Mouse (Mus musculus): Measurements from ENCODE around the gene Grm4. TPM values are rescaled to one million over a fixed set of nuclear protein-coding genes. Genes with fewer than 3 reads are reported as not detected.

Grm4 gene
- total and polyA plus RNA-seq, 2 experiments from 2014 or later = 10.1 to 34.3 TPM

GRCm38 (mm10) chr17:27508002-27508401 is 13.2 kb downstream of the Grm4 start:
- Histone ChIP-seq H3K4me3 (ENCODE audit: low read length) (no peak overlapping the region), H3K36me3 (ENCODE audit: insufficient read depth, low read length) (no peaks in the 10 kb centered on the region), H3K9ac (replicated peaks; ENCODE audit: low read length) (no peak overlapping the region), H3K9me3 (ENCODE audit: low read length) (no peaks in the 10 kb centered on the region), H3K4me1 (ENCODE audit: insufficient read depth, low read length) (peaks cover 3% of the 10 kb centered on the region; the same call in 1 of the 2 replicates), H3K4me2 (ENCODE audit: low read depth, low read length) (no peak overlapping the region), H3K27me3 (ENCODE audit: insufficient read depth, low read length) (no peaks in the 10 kb centered on the region; the same call in 1 of the 2 replicates), H3K27ac (no peak overlapping the region)
- WGBS = 49% methylated on average over 12 of the region's 12 CpGs
- TF ChIP-seq CTCF (IDR thresholded peaks at IDR 0.05; ENCODE audit: low read depth) = no peak
- DNase-seq (ENCODE audit: low spot score) (no peak), ATAC-seq (no peak)

GRCm38 (mm10) chr17:27507591-27507945 is 13.6 kb downstream of the Grm4 start:
- TF ChIP-seq CTCF (IDR thresholded peaks at IDR 0.05; ENCODE audit: low read depth) = no peak
- no peaks in the 10 kb centered on the region; the same call in 1 of the 2 replicates for H3K27me3 ChIP-seq (ENCODE audit: insufficient read depth, low read length)
- H3K9me3 ChIP-seq (ENCODE audit: low read length) = no peaks in the 10 kb centered on the region
- no peak overlapping the region for H3K27ac ChIP-seq
- no peak overlapping the region for H3K9ac ChIP-seq (replicated peaks; ENCODE audit: low read length)
- no peak overlapping the region for H3K4me2 ChIP-seq (ENCODE audit: low read depth, low read length)
- DNase-seq (ENCODE audit: low spot score) (no peak), ATAC-seq (no peak)
- H3K4me3 ChIP-seq (ENCODE audit: low read length) = no peak overlapping the region
- H3K4me1 ChIP-seq (ENCODE audit: insufficient read depth, low read length) = peaks cover 3% of the 10 kb centered on the region; the same call in 1 of the 2 replicates
- H3K36me3 ChIP-seq (ENCODE audit: insufficient read depth, low read length) = no peaks in the 10 kb centered on the region
- whole genome bisulfite sequencing = 85% methylated on average over 7 of the region's 7 CpGs

- Histone ChIP-seq H3K36me3 (ENCODE audit: insufficient read depth, low read length) (no peaks in the 10 kb centered on the region), H3K27ac (no peak overlapping the region), H3K4me3 (ENCODE audit: low read length) (no peak overlapping the region), H3K4me1 (ENCODE audit: insufficient read depth, low read length) (peaks cover under 1% of the 10 kb centered on the region; the same call in 1 of the 2 replicates), H3K27me3 (ENCODE audit: insufficient read depth, low read length) (no peaks in the 10 kb centered on the region; the same call in 1 of the 2 replicates), H3K9me3 (ENCODE audit: low read length) (no peaks in the 10 kb centered on the region), H3K4me2 (ENCODE audit: low read depth, low read length) (no peak overlapping the region), H3K9ac (replicated peaks; ENCODE audit: low read length) (no peak overlapping the region)
- 87% methylated on average over 7 of the region's 7 CpGs for WGBS
- ATAC-seq = no peak
- no peak for TF ChIP-seq CTCF (IDR thresholded peaks at IDR 0.05; ENCODE audit: low read depth)
- DNase-seq (ENCODE audit: low spot score) = no peak
Measured at GRCm38 (mm10) chr17:27506871-27507590, 14.2 kb downstream of the Grm4 start.

DNA sequence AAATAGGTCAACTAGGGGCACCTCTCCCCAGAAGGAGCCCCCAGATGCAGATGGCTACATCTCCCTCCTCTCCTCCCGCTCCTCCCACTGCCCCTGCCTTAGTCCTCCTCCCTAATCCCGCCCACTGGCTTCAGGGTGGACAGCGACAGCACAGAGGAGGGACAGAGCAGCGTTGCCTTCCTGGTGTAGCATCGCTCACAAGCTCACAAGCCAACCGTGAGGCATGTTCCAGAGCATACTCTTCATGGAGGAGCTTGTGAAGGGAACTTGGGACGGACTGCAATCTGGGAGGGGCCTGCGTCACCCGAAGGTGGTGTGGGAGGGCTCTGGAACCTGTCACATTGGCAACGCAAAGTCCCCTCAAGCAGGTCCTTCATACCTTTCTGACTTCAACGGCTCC is 14.8 kb downstream of the Grm4 start:
- no peak for TF ChIP-seq CTCF (IDR thresholded peaks at IDR 0.05; ENCODE audit: low read depth)
- 49% methylated on average over 11 of the region's 11 CpGs for WGBS
- Histone ChIP-seq H3K4me2 (ENCODE audit: low read depth, low read length) (no peak overlapping the region), H3K36me3 (ENCODE audit: insufficient read depth, low read length) (no peaks in the 10 kb centered on the region), H3K27ac (no peak overlapping the region), H3K4me3 (ENCODE audit: low read length) (no peak overlapping the region), H3K9ac (replicated peaks; ENCODE audit: low read length) (no peak overlapping the region), H3K4me1 (ENCODE audit: insufficient read depth, low read length) (0 out of 2 replicates have a peak, but pooled peaks cover 7% of the 10 kb centered on the region), H3K27me3 (ENCODE audit: insufficient read depth, low read length) (no peaks in the 10 kb centered on the region), H3K9me3 (ENCODE audit: low read length) (no peaks in the 10 kb centered on the region)
- no peak for ATAC-seq
- DNase-seq (ENCODE audit: low spot score) = no peak

DNA sequence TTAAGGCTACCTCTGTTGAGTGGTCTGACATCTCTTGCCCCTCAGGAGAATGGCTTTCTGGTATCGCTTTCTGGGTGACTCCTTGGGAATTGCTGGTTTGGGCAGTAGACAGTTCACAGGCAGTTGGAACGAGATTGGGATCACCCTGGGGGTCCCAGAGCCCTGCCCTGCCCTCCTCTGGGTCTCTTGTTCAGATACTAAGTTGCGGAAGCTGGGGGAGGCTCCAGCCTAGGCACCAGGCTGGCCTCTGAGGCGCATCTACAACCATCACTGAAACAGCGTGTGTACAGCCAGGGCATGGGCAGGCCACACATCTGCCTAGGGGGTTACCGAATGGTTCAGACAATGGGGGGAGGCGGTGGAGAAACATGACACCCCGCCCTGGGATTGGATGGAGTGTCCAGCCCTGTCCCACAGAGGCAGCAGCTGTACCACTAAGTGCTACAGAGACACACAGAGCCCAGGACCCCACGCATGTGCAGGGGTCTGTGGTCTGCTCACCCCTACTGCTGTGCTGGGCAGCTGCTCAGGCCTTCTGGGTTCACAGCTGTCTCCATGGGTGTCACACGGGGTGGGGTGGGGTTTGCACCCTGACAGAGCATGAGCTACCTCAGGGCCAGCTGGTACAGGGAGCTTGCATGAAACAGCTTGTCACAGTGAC is 15.9 kb downstream of the Grm4 start:
- DNase-seq (ENCODE audit: low spot score) (no peak), ATAC-seq (no peak)
- Histone ChIP-seq H3K4me2 (ENCODE audit: low read depth, low read length) (no peak overlapping the region), H3K4me1 (ENCODE audit: insufficient read depth, low read length) (peaks cover 11% of the 10 kb centered on the region; the same call in 1 of the 2 replicates), H3K27me3 (ENCODE audit: insufficient read depth, low read length) (no peaks in the 10 kb centered on the region), H3K27ac (no peak overlapping the region), H3K36me3 (ENCODE audit: insufficient read depth, low read length) (no peaks in the 10 kb centered on the region), H3K9me3 (ENCODE audit: low read length) (no peaks in the 10 kb centered on the region), H3K9ac (replicated peaks; ENCODE audit: low read length) (no peak overlapping the region), H3K4me3 (ENCODE audit: low read length) (no peak overlapping the region)
- TF ChIP-seq CTCF (IDR thresholded peaks at IDR 0.05; ENCODE audit: low read depth) = no peak
- 35% methylated on average over 10 of the region's 10 CpGs for WGBS

- Histone ChIP-seq H3K9ac (replicated peaks; ENCODE audit: low read length) (no peak overlapping the region), H3K4me3 (ENCODE audit: low read length) (no peak overlapping the region), H3K4me2 (ENCODE audit: low read depth, low read length) (no peak overlapping the region), H3K36me3 (ENCODE audit: insufficient read depth, low read length) (no peaks in the 10 kb centered on the region), H3K9me3 (ENCODE audit: low read length) (no peaks in the 10 kb centered on the region), H3K27me3 (ENCODE audit: insufficient read depth, low read length) (no peaks in the 10 kb centered on the region), H3K27ac (no peak overlapping the region), H3K4me1 (ENCODE audit: insufficient read depth, low read length) (peaks cover 11% of the 10 kb centered on the region; the same call in 1 of the 2 replicates)
- no peak for DNase-seq (ENCODE audit: low spot score)
- WGBS = 66% methylated on average over 7 of the region's 7 CpGs
- no peak for ATAC-seq
- TF ChIP-seq CTCF (IDR thresholded peaks at IDR 0.05; ENCODE audit: low read depth) = no peak
Measured at GRCm38 (mm10) chr17:27503869-27504268, 17.3 kb downstream of the Grm4 start.

All from hindbrain, postnatal 0 days (tissue).